Mouse (Mus musculus): ENCODE measurements around the gene Mcub. TPM values are rescaled to one million over a fixed set of nuclear protein-coding genes. Genes with fewer than 3 reads are reported as not detected.

Mcub gene
- polyA plus RNA-seq, 2 experiments = 7.4 to 16.4 TPM

DNA sequence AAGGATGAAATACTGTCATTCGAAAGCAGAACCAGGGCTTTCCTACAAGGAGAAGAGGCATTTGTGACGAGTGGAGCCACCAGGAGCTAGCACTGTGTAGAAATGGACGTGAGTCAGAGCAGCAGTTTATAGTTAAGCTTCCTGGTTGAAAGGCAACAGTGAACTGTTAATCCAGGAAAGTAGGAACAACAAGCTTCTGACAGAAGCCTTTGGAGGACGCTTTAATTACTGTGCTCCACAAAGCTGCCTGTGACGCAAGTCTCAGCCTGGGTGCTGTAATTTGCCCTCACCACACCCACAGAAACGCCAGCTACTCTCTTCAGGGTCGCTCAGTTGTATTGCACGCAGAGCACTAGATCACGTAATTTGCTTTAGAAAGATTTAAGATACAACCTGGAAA, 33.4 kb downstream of the Mcub start:
- Histone ChIP-seq H3K27me3 (ENCODE audit: control insufficient read depth, insufficient read depth, low read length) (no peaks in the 10 kb centered on the region), H3K27ac (no peak overlapping the region), H3K9me3 (ENCODE audit: control insufficient read depth, low read length) (no peaks in the 10 kb centered on the region), H3K36me3 (replicated peaks; ENCODE audit: control insufficient read depth, insufficient read depth, low read depth) (no peaks in the 10 kb centered on the region), H3K4me2 (ENCODE audit: low read depth) (no peak overlapping the region), H3K9ac (replicated peaks) (no peak overlapping the region), H3K4me3 (ENCODE audit: insufficient read depth in 1 of 2, low read depth in 2 of 2, low read length in 2 of 2) (no peak overlapping the region), H3K4me1 (replicated peaks; ENCODE audit: control insufficient read depth in 2 of 2, insufficient read depth in 2 of 2, low read length in 1 of 2) (no peaks in the 10 kb centered on the region)
- ATAC-seq (ENCODE audit: insufficient read depth) (no peak), DNase-seq (ENCODE audit: low read depth in 3 of 3, low spot score in 3 of 3) (no peak)
- WGBS (ENCODE audit: insufficient replicate concordance) = 54% methylated on average over 9 of the region's 9 CpGs
- no peak for TF ChIP-seq CTCF (IDR thresholded peaks at IDR 0.05; ENCODE audit: low read depth)
- TF ChIP-seq EP300 (IDR thresholded peaks at IDR 0.05; ENCODE audit: low read depth) = no peak

DNA sequence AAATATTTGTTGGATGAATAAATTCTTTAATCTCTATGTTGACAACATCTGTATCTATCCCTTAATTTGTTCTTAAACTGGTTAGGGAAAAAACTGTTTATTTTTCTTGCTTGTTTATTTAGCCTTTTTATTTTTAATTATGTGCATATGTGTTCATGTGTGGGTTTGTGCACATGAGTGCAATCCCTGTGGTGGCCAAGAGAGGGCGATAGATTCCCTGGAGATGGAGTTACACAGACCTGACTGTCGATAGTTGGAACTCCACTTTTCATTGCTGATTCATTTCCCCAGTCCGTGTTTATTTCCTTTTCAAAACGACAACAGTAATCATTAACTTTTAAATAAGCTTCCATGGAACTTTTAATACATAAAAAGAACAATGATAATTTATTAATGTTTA, 37.6 kb downstream of the Mcub start:
- no peaks in the 10 kb centered on the region for H3K36me3 ChIP-seq (replicated peaks; ENCODE audit: control insufficient read depth, insufficient read depth, low read depth)
- no peaks in the 10 kb centered on the region for H3K27me3 ChIP-seq (ENCODE audit: control insufficient read depth, insufficient read depth, low read length)
- H3K4me3 ChIP-seq (ENCODE audit: insufficient read depth in 1 of 2, low read depth in 2 of 2, low read length in 2 of 2) = no peak overlapping the region
- no peak overlapping the region for H3K4me2 ChIP-seq (ENCODE audit: low read depth)
- H3K9me3 ChIP-seq (ENCODE audit: control insufficient read depth, low read length) = no peaks in the 10 kb centered on the region
- WGBS (ENCODE audit: insufficient replicate concordance) = 36% methylated on average over 4 of the region's 4 CpGs
- no peaks in the 10 kb centered on the region for H3K4me1 ChIP-seq (replicated peaks; ENCODE audit: control insufficient read depth in 2 of 2, insufficient read depth in 2 of 2, low read length in 1 of 2)
- DNase-seq (ENCODE audit: low read depth in 3 of 3, low spot score in 3 of 3) (peak in 1 of 3 experiments; percentile 15), ATAC-seq (ENCODE audit: insufficient read depth) (no peak)
- peak; percentile 76 for TF ChIP-seq CTCF (IDR thresholded peaks at IDR 0.05; ENCODE audit: low read depth)
- TF ChIP-seq EP300 (IDR thresholded peaks at IDR 0.05; ENCODE audit: low read depth) = no peak
- no peak overlapping the region for H3K9ac ChIP-seq (replicated peaks)
- no peak overlapping the region for H3K27ac ChIP-seq

DNA sequence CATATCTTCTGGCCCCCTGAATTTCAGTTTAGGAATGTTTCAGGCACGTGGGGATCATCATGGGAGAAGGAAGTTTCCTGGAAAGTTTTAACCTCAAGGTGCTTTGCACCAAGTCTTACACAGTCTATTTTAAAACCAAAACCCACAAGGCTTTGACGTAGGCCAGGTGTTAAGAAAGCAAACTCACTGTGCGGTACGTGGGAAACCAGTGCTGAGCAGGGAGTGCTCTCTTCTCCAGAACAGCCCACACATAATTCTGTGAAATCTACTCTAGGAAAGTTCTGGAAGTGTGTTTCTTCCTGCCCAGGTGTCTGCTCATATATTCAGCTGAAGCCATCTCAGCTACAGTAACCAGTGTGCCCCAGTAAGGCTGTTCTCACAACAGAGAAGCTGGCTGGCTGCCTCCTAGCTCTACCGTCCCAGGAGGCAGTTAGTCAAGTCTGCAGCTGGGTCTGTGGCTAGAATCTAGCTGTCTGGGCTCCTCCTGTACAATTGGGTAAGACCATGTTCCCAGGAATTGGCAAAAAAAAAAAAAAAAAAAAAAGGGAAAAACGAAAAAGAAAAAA, 39.7 kb downstream of the Mcub start:
- DNase-seq (ENCODE audit: low read depth in 3 of 3, low spot score in 3 of 3) = no peak
- Histone ChIP-seq H3K27me3 (ENCODE audit: control insufficient read depth, insufficient read depth, low read length) (no peaks in the 10 kb centered on the region), H3K27ac (no peak overlapping the region), H3K36me3 (replicated peaks; ENCODE audit: control insufficient read depth, insufficient read depth, low read depth) (no peaks in the 10 kb centered on the region), H3K4me2 (ENCODE audit: low read depth) (no peak overlapping the region), H3K9me3 (ENCODE audit: control insufficient read depth, low read length) (no peaks in the 10 kb centered on the region), H3K9ac (replicated peaks) (no peak overlapping the region), H3K4me3 (ENCODE audit: insufficient read depth in 1 of 2, low read depth in 2 of 2, low read length in 2 of 2) (no peak overlapping the region), H3K4me1 (replicated peaks; ENCODE audit: control insufficient read depth in 2 of 2, insufficient read depth in 2 of 2, low read length in 1 of 2) (no peaks in the 10 kb centered on the region)
- 53% methylated on average over 6 of the region's 6 CpGs for WGBS (ENCODE audit: insufficient replicate concordance)
- no peak for ATAC-seq (ENCODE audit: insufficient read depth)
- TF ChIP-seq EP300 (IDR thresholded peaks at IDR 0.05; ENCODE audit: low read depth) = no peak
- no peak for TF ChIP-seq CTCF (IDR thresholded peaks at IDR 0.05; ENCODE audit: low read depth)

DNA sequence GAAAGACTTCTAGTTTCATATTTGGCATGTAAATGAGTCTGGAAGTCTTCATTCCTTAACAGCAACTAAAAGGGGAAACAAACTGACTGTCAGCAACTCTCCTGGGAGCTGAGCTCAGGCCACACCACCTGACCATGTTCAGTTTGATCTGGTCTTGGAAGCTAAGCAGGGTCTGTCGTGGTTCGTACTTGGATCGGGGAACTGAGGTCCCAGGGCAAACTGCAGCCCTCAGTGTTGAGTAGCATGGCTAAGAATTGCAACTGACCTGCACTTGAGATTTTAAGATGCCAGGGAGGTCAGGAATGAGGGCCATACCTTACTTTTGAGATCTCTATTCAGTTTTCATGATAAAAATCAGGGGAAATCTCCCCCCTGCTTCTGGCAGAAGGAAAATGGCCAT, 44.1 kb downstream of the Mcub start:
- H3K4me3 ChIP-seq (ENCODE audit: insufficient read depth in 1 of 2, low read depth in 2 of 2, low read length in 2 of 2) = no peak overlapping the region
- DNase-seq (ENCODE audit: low read depth in 3 of 3, low spot score in 3 of 3) = no peak
- H3K9ac ChIP-seq (replicated peaks) = no peak overlapping the region
- no peaks in the 10 kb centered on the region for H3K4me1 ChIP-seq (replicated peaks; ENCODE audit: control insufficient read depth in 2 of 2, insufficient read depth in 2 of 2, low read length in 1 of 2)
- no peak for ATAC-seq (ENCODE audit: insufficient read depth)
- H3K27me3 ChIP-seq (ENCODE audit: control insufficient read depth, insufficient read depth, low read length) = no peaks in the 10 kb centered on the region; the same call in 1 of the 2 replicates
- H3K9me3 ChIP-seq (ENCODE audit: control insufficient read depth, low read length) = no peaks in the 10 kb centered on the region
- 66% methylated on average over 3 of the region's 3 CpGs for WGBS (ENCODE audit: insufficient replicate concordance)
- TF ChIP-seq CTCF (IDR thresholded peaks at IDR 0.05; ENCODE audit: low read depth) = no peak
- TF ChIP-seq EP300 (IDR thresholded peaks at IDR 0.05; ENCODE audit: low read depth) = no peak
- H3K4me2 ChIP-seq (ENCODE audit: low read depth) = no peak overlapping the region
- H3K36me3 ChIP-seq (replicated peaks; ENCODE audit: control insufficient read depth, insufficient read depth, low read depth) = no peaks in the 10 kb centered on the region
- H3K27ac ChIP-seq = no peak overlapping the region

DNA sequence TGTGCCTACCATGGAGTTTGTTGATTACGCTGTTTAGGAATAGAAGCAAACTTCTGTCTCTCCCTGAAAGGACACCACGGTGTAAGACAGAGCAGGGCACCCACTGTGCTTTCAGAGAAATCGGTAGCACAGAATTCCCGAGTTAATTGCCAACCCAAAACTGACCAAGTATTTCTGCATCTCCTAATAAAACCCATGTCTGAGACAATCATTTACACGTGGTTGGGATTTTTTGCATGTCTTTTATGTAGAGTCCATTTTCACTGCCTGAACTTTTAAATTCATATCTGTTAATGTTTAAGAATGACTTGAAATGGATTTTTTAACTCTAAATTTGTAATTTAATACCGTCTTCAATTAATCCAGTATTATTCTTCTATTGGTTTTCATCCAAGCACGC, 46.4 kb downstream of the Mcub start:
- no peak for DNase-seq (ENCODE audit: low read depth in 3 of 3, low spot score in 3 of 3)
- ATAC-seq (ENCODE audit: insufficient read depth) = no peak
- no peak overlapping the region for H3K27ac ChIP-seq
- whole genome bisulfite sequencing (ENCODE audit: insufficient replicate concordance) = 68% methylated on average over 7 of the region's 7 CpGs
- H3K36me3 ChIP-seq (replicated peaks; ENCODE audit: control insufficient read depth, insufficient read depth, low read depth) = no peaks in the 10 kb centered on the region
- H3K27me3 ChIP-seq (ENCODE audit: control insufficient read depth, insufficient read depth, low read length) = no peaks in the 10 kb centered on the region; the same call in 1 of the 2 replicates
- H3K9ac ChIP-seq (replicated peaks) = no peak overlapping the region
- no peak overlapping the region for H3K4me3 ChIP-seq (ENCODE audit: insufficient read depth in 1 of 2, low read depth in 2 of 2, low read length in 2 of 2)
- no peaks in the 10 kb centered on the region for H3K4me1 ChIP-seq (replicated peaks; ENCODE audit: control insufficient read depth in 2 of 2, insufficient read depth in 2 of 2, low read length in 1 of 2)
- no peak overlapping the region for H3K4me2 ChIP-seq (ENCODE audit: low read depth)
- TF ChIP-seq CTCF (IDR thresholded peaks at IDR 0.05; ENCODE audit: low read depth) = no peak
- TF ChIP-seq EP300 (IDR thresholded peaks at IDR 0.05; ENCODE audit: low read depth) = no peak
- H3K9me3 ChIP-seq (ENCODE audit: control insufficient read depth, low read length) = no peaks in the 10 kb centered on the region
